Comparison of ENCODE assay signal across 15 mouse cellular contexts in the genomic region with DNA sequence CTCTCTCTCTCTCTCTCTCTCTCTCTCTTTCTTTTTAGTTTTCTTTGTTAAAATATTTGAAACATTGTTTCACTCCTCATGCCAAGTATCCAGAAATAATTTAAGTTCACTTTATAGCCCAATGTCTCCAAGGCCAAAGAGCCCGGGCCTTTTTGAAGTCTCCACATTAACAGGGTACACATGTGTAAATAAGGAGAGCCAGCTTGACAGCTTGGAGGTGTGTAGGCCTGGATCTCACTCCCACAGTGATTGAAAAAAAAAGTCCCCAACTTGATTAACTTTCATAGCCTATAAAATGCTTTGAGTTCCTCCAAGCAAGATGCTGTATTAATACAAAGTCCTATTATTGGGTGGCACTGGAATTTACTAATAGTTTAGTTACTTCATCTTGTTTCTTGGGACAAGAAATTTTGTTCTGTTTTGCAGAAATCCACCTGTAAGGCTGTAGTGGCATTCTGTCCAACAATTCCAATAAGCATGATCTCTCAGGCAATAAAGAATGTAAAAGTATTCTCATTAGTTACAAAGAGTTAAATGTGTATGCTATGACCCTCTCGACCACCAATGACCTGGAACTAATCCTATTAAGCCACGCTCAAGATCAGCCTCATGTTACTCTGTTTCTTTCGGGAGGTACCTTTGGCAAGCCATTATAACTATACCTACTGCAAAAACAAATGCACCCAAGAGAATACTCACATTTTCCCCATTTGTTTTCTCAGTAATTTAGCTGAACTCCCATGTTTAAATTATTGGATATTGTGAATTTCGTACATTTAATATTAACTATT.
"Had no signal": no experiment of that assay in that cellular context is flagged by ENCODE, and none has a peak within 500 bp of the region (broad histone marks: within the 10 kb centered on the region; RNA-seq: fewer than 3 reads in every experiment).

No protein-coding gene starts in this region.

- H3K36me3 ChIP-seq: midbrain, embryonic 10.5 days; neural tube, embryonic 13.5 days had no signal

- H3K4me2 ChIP-seq: neural tube, embryonic 13.5 days had no signal

- H3K9me3 ChIP-seq: midbrain, embryonic 10.5 days; neural tube, embryonic 13.5 days had no signal

- H3K4me3 ChIP-seq: midbrain, embryonic 10.5 days; neural tube, embryonic 13.5 days had no signal

- H3K27me3 ChIP-seq: neural tube, embryonic 13.5 days had no signal

- ATAC-seq: intestine, postnatal 0 days; midbrain, embryonic 16.5 days had no signal

- DNase-seq: kidney, adult 9 months; kidney, postnatal 36 days; layer of hippocampus, adult 9-11 months; layer of hippocampus, postnatal 36 days; lung, adult 18-20 months; right cerebral cortex, adult 18-20 months; right cerebral cortex, postnatal 25 days; thymus, adult 18-20 months; thymus, postnatal 36 days had no signal

- H3K9ac ChIP-seq: liver, embryonic 14.5 days; neural tube, embryonic 13.5 days had no signal

- H3K27ac ChIP-seq: kidney, postnatal 0 days; liver, embryonic 14.5 days; midbrain, embryonic 10.5 days; neural tube, embryonic 13.5 days had no signal
